Mouse (Mus musculus) heart, adult 2 months (tissue): ENCODE measurements at regions not wholly inside any gene's neighbourhood (a gene's known extent, or its start where the extent isn't known, plus 50 kb on each side); places are given as distances from the start of the nearest gene placed in this dataset.

ENCODE experiments used
- CTCF ChIP-seq: fragments of 200-600 bp; IDR thresholded peaks from 2 replicates; pipeline ENCODE4 v1.8.1; 2022; ENCODE audit warnings: antibody characterized with exemption, mild to moderate bottlenecking, moderate library complexity
- EP300 ChIP-seq: fragments of 200-500 bp; IDR thresholded peaks from 2 replicates; pipeline ENCODE4 v1.6.1; 2011; ENCODE audit warnings: low read depth, low read length, control low read depth; ENCODE audit not compliant: insufficient read depth
- POLR2A ChIP-seq: fragments of 200-500 bp; IDR thresholded peaks from 2 replicates; pipeline ENCODE4 v1.6.1; 2011; ENCODE audit warnings: mild to moderate bottlenecking, low read depth, low read length, control low read depth; ENCODE audit not compliant: insufficient read depth

DNA sequence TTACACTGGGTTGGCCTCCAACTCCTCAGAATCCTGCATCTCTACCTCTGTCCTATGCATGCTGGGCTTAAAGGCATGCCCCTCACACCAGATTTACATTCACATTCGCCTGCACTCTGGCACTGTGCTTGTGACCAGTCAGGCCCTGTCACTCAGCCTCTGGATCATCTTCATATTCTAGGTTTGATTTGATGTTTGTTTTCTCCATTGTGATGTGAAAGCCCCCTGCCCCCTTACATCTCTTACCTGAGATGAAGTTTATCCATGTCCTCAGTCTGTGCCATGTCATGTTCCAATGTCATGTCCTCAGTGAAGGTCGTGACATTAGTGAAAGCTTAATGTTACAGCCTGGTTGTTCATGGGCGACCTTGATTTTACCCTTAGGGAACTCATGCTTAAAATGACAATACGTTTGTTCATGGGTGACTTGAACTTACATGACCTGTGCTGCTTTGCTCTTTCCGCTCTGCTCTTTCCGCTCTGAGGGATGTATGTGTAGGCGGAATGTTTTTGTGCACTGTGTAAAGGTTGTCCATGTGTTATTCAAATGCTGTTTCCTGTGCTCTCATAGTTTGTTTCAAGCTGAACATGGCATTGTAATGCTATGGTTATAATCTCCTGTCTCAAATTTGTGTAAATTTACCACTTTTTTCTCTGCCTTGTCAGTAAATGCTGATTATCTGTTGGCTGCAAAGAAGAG lies 257.3 kb upstream of the Gm5148 start:
- TF ChIP-seq CTCF, result no peak
- TF ChIP-seq POLR2A, result no peak
- no peak for TF ChIP-seq EP300
